Mouse (Mus musculus) lung, embryonic 15.5 days (tissue): ENCODE measurements at regions not wholly inside any gene's neighbourhood (a gene's known extent, or its start where the extent isn't known, plus 50 kb on each side); places are given as distances from the start of the nearest gene placed in this dataset.

Experiments used
- ATAC-seq: fragments of 200-750 bp; cut with Nextera tagmentation; 2 replicates; pipeline ENCODE4 v1.8.0; 2017; ENCODE audit warnings: moderate number of reproducible peaks, borderline replicate concordance; ENCODE audit not compliant: low FRiP score, low TSS enrichment; ENCODE audit errors: extremely low read depth
- H3K27ac ChIP-seq: fragments of 300-500 bp; sonication (generic); 2 replicates; pipeline ENCODE4 v1.5.1; 2015; ENCODE audit warnings: moderate library complexity, mild to moderate bottlenecking, inconsistent platforms
- H3K27me3 ChIP-seq: fragments of 300-500 bp; sonication (generic); 2 replicates; pipeline ENCODE4 v1.6.1; 2015; ENCODE audit warnings: inconsistent platforms
- H3K36me3 ChIP-seq: fragments of 300-500 bp; sonication (generic); 2 replicates; pipeline ENCODE4 v1.6.1; 2015; ENCODE audit warnings: inconsistent platforms
- H3K4me1 ChIP-seq: fragments of 300-500 bp; sonication (generic); 2 replicates; pipeline ENCODE4 v1.6.1; 2015; ENCODE audit warnings: inconsistent platforms
- H3K4me2 ChIP-seq: fragments of 300-500 bp; sonication (generic); 2 replicates; pipeline ENCODE4 v1.6.1; 2015; ENCODE audit warnings: inconsistent platforms, mild to moderate bottlenecking, moderate library complexity
- H3K4me3 ChIP-seq: fragments of 300-500 bp; sonication (generic); 2 replicates; pipeline ENCODE4 v1.5.1; 2015; ENCODE audit warnings: mild to moderate bottlenecking, inconsistent platforms
- H3K9ac ChIP-seq: fragments of 300-500 bp; sonication (generic); 2 replicates; pipeline ENCODE4 v1.6.1; 2015; ENCODE audit warnings: inconsistent platforms
- H3K9me3 ChIP-seq: fragments of 300-500 bp; sonication (generic); 2 replicates; pipeline ENCODE4 v1.6.1; 2016; ENCODE audit warnings: inconsistent platforms
- WGBS: fragments of 180-500 bp; shearing (Covaris S2); methylation state at CpG from one replicate; pipeline ENCODE4 v1.1.7; 2015; 5-methylcytosine and 5-hydroxymethylcytosine counted together

DNA sequence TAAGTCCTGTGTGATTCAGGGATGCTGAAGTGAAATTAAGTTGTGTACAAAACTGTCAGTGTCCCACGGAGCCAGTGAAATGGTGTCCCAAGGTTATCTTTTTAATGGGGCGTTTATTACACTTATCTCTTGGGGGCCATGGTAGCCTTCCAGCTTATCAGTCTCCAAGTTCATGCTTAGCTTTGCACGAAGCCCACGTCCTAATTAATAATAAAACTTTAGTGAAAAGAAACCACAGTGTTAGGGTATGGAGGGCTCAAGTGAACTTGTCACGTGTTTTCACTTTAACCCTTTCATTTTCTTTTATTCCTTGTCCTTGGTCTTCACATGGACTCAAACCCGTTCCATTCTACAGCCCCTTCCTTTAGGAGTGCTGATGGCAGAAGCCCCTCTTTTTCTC lies 105.9 kb downstream of the Fam76b start:
- Histone ChIP-seq H3K4me1 (no peaks in the 10 kb centered on the region), H3K4me2 (no peak overlapping the region), H3K9ac (no peak overlapping the region), H3K9me3 (no peaks in the 10 kb centered on the region), H3K36me3 (no peaks in the 10 kb centered on the region), H3K4me3 (no peak overlapping the region), H3K27ac (no peak overlapping the region), H3K27me3 (no peaks in the 10 kb centered on the region; the same call in 1 of the 2 replicates)
- ATAC-seq: no peak
- WGBS: 27% methylated on average over 6 of the region's 6 CpGs

DNA sequence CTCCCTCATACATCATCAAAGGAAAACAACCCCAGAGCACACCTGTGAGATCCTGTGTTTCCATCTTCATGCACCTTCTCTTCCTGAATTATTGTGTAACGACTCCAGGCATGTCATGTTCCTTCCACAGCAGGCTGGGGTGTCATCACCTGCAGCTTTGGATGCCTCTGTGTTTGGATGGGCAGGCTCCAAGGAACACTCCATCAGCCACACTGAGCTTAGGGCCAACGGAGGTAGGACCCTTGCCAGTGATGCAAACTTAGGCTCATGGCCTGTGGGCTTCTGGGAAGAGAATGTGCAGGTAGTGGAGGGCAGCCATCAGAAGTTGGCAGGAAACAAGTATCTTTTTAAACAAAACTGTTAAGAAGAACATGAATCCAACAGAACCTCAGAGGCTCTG lies 109.8 kb downstream of the Fam76b start:
- Histone ChIP-seq H3K4me3 (no peak overlapping the region), H3K27ac (no peak overlapping the region), H3K27me3 (no peaks in the 10 kb centered on the region; the same call in 1 of the 2 replicates), H3K9ac (no peak overlapping the region), H3K36me3 (no peaks in the 10 kb centered on the region), H3K4me1 (no peaks in the 10 kb centered on the region), H3K9me3 (no peaks in the 10 kb centered on the region), H3K4me2 (no peak overlapping the region)
- no peak for ATAC-seq
- 73% methylated on average over 2 of the region's 2 CpGs for WGBS

DNA sequence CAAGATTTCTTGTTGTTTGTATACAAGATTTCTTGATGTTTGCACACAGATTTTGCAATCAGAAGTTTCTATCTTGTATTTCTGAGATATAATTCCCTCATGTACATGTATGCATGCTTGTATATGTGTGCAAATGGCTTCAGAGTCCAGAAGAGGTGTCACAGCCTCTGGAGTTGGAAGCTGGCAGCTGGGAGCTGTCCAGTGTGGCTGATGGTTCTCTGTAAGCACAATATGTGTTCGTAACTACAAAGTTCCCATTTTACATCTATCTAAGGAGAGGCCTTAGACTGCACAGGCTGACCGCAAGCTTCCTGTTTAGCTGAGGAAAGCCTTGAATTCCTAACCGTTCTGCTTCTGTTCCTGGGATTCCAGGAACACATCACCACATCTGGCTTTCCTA lies 119.0 kb downstream of the Fam76b start:
- no peak for ATAC-seq
- Histone ChIP-seq H3K27ac (no peak overlapping the region), H3K4me3 (no peak overlapping the region), H3K36me3 (no peaks in the 10 kb centered on the region), H3K27me3 (no peaks in the 10 kb centered on the region), H3K9ac (no peak overlapping the region), H3K4me1 (0 out of 2 replicates have a peak, but pooled peaks cover 3% of the 10 kb centered on the region), H3K4me2 (no peak overlapping the region), H3K9me3 (no peaks in the 10 kb centered on the region)
- WGBS: 44% methylated on average over 3 of the region's 3 CpGs

DNA sequence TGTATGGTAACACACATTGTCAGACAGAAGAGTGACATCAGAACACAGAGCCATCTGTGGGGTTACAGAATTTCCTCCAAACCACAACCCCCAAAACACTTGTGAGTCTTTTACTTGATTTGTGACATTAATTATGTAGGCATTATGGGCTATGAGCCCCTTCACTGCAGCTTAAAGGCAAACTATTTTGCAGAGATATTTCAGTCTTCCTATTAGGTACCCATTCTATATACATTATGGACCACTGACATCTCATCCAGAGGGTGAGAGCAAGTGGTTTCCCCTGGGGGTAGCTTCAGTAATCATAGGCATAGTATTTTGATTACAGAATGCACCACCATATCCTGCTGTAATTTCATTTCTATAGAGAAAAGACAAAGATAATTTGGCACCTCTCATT lies 124.6 kb downstream of the Fam76b start:
- no peaks in the 10 kb centered on the region for H3K36me3 ChIP-seq
- H3K9me3 ChIP-seq: no peaks in the 10 kb centered on the region
- H3K27me3 ChIP-seq: no peaks in the 10 kb centered on the region
- H3K9ac ChIP-seq: no peak overlapping the region
- no peak overlapping the region for H3K27ac ChIP-seq
- H3K4me1 ChIP-seq: no peaks in the 10 kb centered on the region
- no peak for ATAC-seq
- no peak overlapping the region for H3K4me3 ChIP-seq
- H3K4me2 ChIP-seq: no peak overlapping the region

DNA sequence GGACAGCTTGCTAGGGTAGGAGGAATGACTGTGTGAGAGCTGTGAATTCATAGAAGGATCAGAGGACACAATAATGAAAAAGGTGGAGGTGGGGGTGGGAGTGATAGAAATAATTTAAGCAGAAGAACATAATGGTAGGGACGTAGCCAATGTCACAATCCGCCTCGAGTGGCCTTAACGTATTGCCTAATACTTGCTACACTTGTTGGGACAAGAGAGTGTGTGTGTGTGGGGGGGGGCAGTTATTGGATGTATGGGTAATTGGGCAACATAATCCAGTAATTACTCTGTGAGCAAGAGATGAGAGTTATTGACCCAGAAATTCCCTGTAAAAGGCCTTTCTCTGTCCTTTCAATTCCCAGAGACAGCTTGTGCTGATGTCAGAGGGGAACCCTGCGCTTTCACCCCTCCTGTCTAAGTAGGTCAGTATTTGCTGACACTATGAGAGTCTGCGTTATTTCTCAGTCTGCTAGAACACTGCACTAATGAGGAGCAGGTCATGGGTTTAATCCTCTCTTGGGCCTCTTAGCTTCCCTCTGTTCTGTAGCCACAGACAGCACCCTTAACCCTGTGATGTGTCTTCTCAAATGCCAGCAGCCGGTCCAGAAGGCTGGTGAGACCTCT lies 135.7 kb downstream of the Fam76b start:
- ATAC-seq: no peak
- no peak overlapping the region for H3K27ac ChIP-seq
- no peaks in the 10 kb centered on the region for H3K9me3 ChIP-seq
- no peaks in the 10 kb centered on the region for H3K4me1 ChIP-seq
- no peak overlapping the region for H3K9ac ChIP-seq
- no peak overlapping the region for H3K4me3 ChIP-seq
- no peaks in the 10 kb centered on the region for H3K27me3 ChIP-seq
- no peak overlapping the region for H3K4me2 ChIP-seq
- 72% methylated on average over 7 of the region's 7 CpGs for WGBS
- no peaks in the 10 kb centered on the region for H3K36me3 ChIP-seq

DNA sequence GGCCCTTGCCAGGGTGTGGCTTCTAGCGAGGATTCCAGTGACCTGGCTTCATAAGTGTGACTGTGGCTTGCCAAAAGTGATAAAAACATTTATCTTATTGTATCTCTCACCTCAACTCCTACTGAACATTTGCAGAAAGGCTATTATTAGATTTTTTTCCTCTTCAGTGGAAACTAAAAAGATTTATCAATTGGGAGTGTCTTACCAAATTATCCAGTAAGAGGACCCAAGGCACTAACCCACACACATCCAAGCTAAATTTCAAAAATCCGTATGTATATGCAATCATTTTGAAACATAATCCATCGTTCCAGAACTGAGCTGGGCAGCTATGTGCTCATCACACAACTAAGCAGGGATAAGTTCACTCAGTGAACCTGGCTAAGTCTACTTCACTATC lies 136.3 kb downstream of the Fam76b start:
- H3K27ac ChIP-seq: no peak overlapping the region
- H3K4me3 ChIP-seq: no peak overlapping the region
- H3K27me3 ChIP-seq: no peaks in the 10 kb centered on the region
- H3K4me2 ChIP-seq: no peak overlapping the region
- no peak for ATAC-seq
- no peaks in the 10 kb centered on the region for H3K36me3 ChIP-seq
- WGBS: 64% methylated on average over 3 of the region's 3 CpGs
- 0 out of 2 replicates have a peak, but pooled peaks cover under 1% of the 10 kb centered on the region for H3K4me1 ChIP-seq
- H3K9ac ChIP-seq: no peak overlapping the region
- no peaks in the 10 kb centered on the region for H3K9me3 ChIP-seq

DNA sequence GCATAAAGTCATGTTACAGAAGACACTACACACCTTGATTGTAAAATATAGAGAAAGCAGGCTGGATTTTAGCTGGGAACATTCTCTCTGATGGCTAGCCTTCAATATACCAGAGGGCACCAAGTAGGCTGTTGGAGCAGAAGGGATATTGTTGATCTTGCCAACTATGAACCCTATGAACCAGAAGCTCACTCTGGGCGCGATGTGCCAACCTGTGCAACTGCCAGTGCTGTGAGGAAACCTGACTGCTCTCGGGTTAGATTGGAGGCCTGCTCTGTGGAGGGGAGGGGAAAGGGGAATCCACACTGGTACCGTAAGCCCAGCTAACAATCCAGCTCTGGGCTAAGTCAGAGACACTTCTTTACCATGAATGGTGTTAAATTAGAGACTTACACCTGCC lies 136.7 kb downstream of the Fam76b start:
- no peak overlapping the region for H3K9ac ChIP-seq
- H3K9me3 ChIP-seq: no peaks in the 10 kb centered on the region
- H3K4me2 ChIP-seq: no peak overlapping the region
- H3K27me3 ChIP-seq: no peaks in the 10 kb centered on the region
- ATAC-seq: no peak
- H3K4me3 ChIP-seq: no peak overlapping the region
- 93% methylated on average over 4 of the region's 4 CpGs for WGBS
- H3K36me3 ChIP-seq: no peaks in the 10 kb centered on the region
- no peak overlapping the region for H3K27ac ChIP-seq
- H3K4me1 ChIP-seq: peaks cover 5% of the 10 kb centered on the region

DNA sequence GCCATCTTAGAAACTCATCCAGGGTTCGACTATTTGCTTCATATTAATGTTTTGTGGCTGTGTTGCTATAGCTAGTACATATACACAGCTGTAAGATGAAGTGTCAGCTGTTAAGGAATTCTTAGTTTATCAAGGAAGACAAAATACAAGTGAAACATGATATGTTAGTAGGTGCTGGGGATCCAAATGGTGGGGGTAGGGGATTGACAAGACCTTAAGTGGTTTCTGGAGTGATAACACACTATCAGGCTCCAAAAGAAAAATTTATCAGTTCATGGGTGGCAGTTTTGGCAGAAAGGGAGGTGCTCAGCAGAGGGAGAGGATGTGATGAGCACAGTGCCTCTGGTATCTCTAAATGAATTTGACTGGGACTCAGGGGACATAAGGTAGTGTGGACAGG lies 138.7 kb downstream of the Fam76b start:
- Histone ChIP-seq H3K27me3 (no peaks in the 10 kb centered on the region), H3K4me3 (no peak overlapping the region), H3K36me3 (no peaks in the 10 kb centered on the region), H3K9ac (no peak overlapping the region), H3K4me2 (no peak overlapping the region), H3K9me3 (no peaks in the 10 kb centered on the region), H3K4me1 (peaks cover 8% of the 10 kb centered on the region), H3K27ac (no peak overlapping the region)
- ATAC-seq: no peak
- 47% methylated on average over 1 of the region's 1 CpGs for WGBS

DNA sequence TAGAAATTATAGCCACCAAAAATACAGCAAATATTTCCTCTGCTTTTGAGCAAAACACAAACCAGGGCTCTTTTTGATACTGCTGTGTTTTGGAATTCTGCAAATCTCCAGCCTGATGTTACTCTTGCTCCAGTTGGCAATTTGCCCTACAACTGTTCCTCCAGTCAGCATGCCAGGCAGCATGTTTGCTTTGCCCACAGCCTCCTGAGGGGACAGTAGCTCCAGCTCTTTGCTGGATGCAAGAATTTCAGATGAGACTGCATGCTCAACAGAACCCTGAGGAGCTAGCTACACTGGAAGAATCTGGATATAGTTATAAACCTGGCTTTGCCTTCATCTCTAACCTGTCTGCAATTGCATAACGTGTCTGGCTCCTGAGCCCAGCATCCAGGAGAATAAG lies 141.7 kb downstream of the Fam76b start:
- Histone ChIP-seq H3K27ac (no peak overlapping the region), H3K4me2 (no peak overlapping the region), H3K4me3 (no peak overlapping the region), H3K9ac (no peak overlapping the region), H3K27me3 (no peaks in the 10 kb centered on the region), H3K4me1 (peaks cover 8% of the 10 kb centered on the region), H3K9me3 (no peaks in the 10 kb centered on the region), H3K36me3 (no peaks in the 10 kb centered on the region)
- WGBS: 63% methylated on average over 1 of the region's 1 CpGs
- no peak for ATAC-seq

DNA sequence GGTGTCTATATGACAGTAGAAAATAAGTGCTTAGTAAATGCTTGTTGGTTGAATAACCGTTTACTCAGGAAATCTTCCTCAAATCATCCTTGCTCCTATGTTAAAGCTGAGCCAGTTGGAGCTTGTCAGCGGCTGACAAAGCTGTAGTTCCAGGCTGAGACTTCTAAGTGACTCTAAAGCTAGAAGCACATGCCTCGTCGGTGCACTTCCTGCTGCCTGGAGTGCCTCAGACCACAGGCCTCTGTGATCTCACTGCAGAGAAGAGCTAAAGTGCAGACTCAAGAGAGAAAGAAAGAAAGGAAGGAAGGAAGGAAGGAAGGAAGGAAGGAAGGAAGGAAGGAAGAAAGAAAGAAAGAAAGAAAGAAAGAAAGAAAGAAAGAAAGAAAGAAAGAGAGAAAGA lies 146.1 kb downstream of the Fam76b start:
- H3K9ac ChIP-seq: no peak overlapping the region
- H3K4me1 ChIP-seq: peaks cover 8% of the 10 kb centered on the region
- no peaks in the 10 kb centered on the region for H3K27me3 ChIP-seq
- no peak for ATAC-seq
- no peak overlapping the region for H3K4me3 ChIP-seq
- WGBS: 44% methylated on average over 4 of the region's 4 CpGs
- H3K9me3 ChIP-seq: no peaks in the 10 kb centered on the region
- no peak overlapping the region for H3K4me2 ChIP-seq
- H3K36me3 ChIP-seq: no peaks in the 10 kb centered on the region
- H3K27ac ChIP-seq: no peak overlapping the region

DNA sequence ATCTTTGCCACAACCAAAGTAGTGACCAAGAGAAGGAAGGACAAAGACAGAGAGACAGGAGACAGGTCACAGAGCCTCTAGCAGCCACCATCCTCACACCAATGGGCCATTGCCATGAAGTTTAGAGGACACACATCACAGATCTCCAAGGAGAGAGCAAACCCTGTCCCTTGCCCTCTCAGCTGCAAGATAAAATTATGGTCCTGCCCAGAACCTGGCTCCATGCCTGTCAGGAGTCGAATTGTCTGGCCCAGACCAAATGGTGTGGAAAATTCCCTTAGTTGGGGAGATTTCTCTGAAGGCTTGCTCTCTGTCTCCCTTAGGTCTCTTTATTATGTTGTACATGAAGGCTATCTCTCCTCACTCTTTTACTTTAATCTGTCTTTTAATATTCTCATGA lies 147.4 kb downstream of the Fam76b start:
- no peak overlapping the region for H3K9ac ChIP-seq
- H3K4me2 ChIP-seq: no peak overlapping the region
- no peaks in the 10 kb centered on the region for H3K9me3 ChIP-seq
- H3K4me1 ChIP-seq: no peaks in the 10 kb centered on the region
- no peaks in the 10 kb centered on the region for H3K27me3 ChIP-seq
- H3K36me3 ChIP-seq: no peaks in the 10 kb centered on the region
- no peak overlapping the region for H3K4me3 ChIP-seq
- no peak for ATAC-seq
- WGBS: 55% methylated on average over 1 of the region's 1 CpGs
- H3K27ac ChIP-seq: no peak overlapping the region

DNA sequence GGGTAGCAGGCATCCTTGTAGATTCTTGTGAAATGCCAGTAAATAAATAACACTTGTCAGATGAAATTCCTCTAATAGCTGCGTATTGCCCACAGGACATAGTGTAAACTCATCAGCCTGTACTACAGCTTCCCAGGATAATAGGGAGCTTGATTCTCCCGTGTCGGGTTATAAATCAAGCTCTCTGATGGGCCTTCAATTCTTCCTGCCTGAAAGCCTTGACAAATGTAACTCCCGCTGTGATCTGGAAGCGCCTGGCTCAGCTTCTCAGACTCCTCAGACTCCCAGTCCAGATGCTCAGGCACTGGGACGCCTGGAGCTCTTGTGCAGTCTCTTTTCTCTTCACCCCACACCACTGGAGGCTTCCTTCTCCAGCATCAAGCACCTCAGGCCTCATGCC lies 151.3 kb downstream of the Fam76b start:
- no peak overlapping the region for H3K9ac ChIP-seq
- H3K4me2 ChIP-seq: no peak overlapping the region
- H3K27ac ChIP-seq: no peak overlapping the region
- H3K27me3 ChIP-seq: no peaks in the 10 kb centered on the region
- no peaks in the 10 kb centered on the region for H3K36me3 ChIP-seq
- H3K9me3 ChIP-seq: no peaks in the 10 kb centered on the region
- H3K4me3 ChIP-seq: no peak overlapping the region
- no peak for ATAC-seq
- 35% methylated on average over 6 of the region's 6 CpGs for WGBS
- H3K4me1 ChIP-seq: no peaks in the 10 kb centered on the region

DNA sequence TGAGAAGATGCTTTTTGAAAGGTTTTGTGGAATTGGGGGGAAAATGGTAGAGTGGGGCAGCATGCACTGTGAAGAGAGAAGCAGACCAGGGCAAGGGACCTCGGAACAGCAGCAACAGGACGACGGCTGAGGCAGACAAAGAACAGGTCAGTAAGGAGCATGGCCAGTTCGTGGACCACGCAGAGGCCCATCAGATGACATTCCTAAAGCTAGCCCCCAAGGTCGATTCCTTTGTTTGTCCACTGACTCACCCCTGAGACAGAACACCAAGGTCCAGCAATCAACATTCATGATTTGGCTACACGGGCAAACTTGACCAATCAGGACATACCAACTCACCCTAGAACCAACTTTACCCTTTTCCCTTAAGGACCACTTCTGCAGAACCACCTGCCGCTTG lies 160.0 kb downstream of the Fam76b start:
- H3K9ac ChIP-seq: no peak overlapping the region
- no peaks in the 10 kb centered on the region for H3K9me3 ChIP-seq
- H3K27ac ChIP-seq: no peak overlapping the region
- no peaks in the 10 kb centered on the region for H3K27me3 ChIP-seq
- H3K4me1 ChIP-seq: no peaks in the 10 kb centered on the region
- ATAC-seq: no peak
- no peak overlapping the region for H3K4me2 ChIP-seq
- no peaks in the 10 kb centered on the region for H3K36me3 ChIP-seq
- no peak overlapping the region for H3K4me3 ChIP-seq
- WGBS: 88% methylated on average over 8 of the region's 8 CpGs
